Mouse (Mus musculus) heart, postnatal 25 days (tissue): Measurements from ENCODE around the gene Rexo4. TPM values are rescaled to one million over a fixed set of nuclear protein-coding genes. Genes with fewer than 3 reads are reported as not detected.
A peak's percentile ranks its signal among the peaks of the same experiment; 100 is the strongest.

Experiments
- DNase-seq: peaks from one replicate; pipeline ENCODE4 v3.0.0; 2022; ENCODE audit warnings: low spot score
- intact Hi-C: fragments of 180-260 bp; cut with DNase I; formaldehyde crosslinking; loops from one replicate; pipeline ENCODE4 v1.15.1; 2025
- total RNA-seq, 2 experiments: library from RNA; stranded (reverse); gene quantifications; 2 replicates each; pipeline ENCODE4 v1.2.3; 2021

Rexo4 gene
- total RNA-seq, 2 experiments from 2014 or later: 13.9 to 15.2 TPM

DNA sequence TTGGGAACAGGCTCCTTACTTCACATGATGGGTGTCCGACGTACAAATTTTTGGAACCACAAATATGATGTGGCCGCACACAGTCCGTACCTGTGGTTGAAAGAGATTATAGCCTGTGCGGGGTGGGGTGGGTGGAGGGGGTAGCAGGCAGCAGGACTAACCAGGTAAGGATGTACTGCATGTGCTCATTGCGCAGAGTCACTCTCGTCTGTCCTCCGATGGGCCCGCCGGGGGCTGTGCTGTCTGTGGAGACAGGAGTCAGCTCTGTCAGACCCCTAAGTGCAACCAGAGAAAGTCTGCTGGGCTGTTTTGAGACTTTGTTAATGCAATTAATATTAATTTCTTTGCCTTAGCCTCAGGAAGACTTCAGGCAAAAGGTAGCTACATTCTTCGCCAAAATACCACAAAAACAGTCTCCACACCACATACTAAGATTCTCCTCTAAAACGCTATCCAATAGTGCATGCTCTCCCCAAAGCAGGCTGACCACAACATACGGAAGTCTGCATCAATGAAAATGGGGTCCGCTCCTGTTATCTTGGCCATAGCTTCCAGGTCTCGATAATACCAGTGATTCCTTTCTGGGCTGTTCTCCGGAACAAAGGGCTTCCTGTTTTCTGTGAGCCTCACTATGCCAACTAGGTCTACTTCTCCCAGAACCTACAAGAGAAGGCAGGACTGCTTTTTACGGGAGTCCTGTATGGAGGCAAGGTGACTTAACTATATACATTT, 50.6 kb downstream of the Rexo4 start:
- intact Hi-C loops: loop anchor here (5.0 kb wide), 1 partner anchor 94 kb away; the partner anchor contains the start of gene Cacfd1
- no peak for DNase-seq

DNA sequence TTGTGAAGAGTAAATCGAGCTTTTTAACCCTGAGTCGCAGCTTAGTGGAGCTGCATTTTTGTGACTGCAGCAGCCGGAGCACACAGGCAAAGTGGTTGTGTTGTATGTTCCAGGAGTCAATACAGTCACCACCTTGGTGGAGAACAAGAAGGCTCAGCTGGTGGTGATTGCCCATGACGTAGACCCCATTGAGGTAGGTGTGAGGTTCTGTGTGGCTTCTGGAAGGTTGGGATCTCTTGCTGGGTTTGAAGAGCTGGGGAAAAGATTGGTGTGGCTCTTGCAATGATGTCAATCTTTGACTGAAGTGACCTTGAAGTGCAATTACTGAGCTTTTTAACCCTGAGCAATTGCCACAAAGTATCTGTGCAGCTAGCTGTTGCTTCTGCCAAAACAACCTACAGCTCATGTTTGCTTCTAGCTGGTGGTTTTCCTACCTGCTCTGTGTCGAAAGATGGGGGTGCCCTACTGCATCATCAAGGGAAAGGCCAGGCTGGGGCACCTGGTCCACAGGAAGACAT, 51.9 kb downstream of the Rexo4 start:
- intact Hi-C loops: loop anchor here (5.0 kb wide), 1 partner anchor 95 kb away; the partner anchor contains the start of gene Cacfd1
- no peak for DNase-seq

GRCm38 (mm10) chr2:26910994-26911765, 53.0 kb downstream of the Rexo4 start:
- no peak for DNase-seq
- intact Hi-C loops: loop anchor here (5.0 kb wide), 1 partner anchor 96 kb away; the partner anchor contains the start of gene Cacfd1

GRCm38 (mm10) chr2:26910124-26910993, 53.8 kb downstream of the Rexo4 start, which contains the start of the genes Med22 and Rpl7a:
Gene Med22, minus strand, starts transcription at chr2:26910677.
Gene Rpl7a, plus strand, starts transcription at chr2:26910764.
- intact Hi-C loops: loop anchor here (5.0 kb wide), 1 partner anchor 97 kb away; the partner anchor contains the start of gene Cacfd1
- peak; percentile 99 for DNase-seq

DNA sequence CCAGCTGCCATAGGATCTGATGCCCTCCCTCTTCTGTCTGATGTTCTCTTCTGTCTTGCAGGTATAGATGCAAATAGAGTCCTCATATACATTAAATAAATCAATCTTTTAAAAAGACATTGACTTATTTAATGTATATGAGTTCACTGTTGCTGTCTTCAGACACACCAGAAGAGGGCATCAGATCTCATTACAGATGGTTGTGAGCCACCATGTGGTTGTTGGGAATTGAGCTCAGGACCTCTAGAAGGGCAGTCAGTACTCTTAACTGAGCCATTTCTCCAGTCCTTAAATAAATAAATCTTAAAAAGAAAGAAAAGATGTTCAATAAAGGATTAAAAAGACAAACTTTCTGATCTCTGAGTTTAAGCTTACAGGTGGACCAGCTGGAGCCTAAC, 54.8 kb downstream of the Rexo4 start:
- no peak for DNase-seq
- intact Hi-C loops: loop anchor here (10.0 kb wide), 2 partner anchors 465 to 1405 kb away; partner anchors contain the start of genes C8g, Fbxw5 and Sec16a

DNA sequence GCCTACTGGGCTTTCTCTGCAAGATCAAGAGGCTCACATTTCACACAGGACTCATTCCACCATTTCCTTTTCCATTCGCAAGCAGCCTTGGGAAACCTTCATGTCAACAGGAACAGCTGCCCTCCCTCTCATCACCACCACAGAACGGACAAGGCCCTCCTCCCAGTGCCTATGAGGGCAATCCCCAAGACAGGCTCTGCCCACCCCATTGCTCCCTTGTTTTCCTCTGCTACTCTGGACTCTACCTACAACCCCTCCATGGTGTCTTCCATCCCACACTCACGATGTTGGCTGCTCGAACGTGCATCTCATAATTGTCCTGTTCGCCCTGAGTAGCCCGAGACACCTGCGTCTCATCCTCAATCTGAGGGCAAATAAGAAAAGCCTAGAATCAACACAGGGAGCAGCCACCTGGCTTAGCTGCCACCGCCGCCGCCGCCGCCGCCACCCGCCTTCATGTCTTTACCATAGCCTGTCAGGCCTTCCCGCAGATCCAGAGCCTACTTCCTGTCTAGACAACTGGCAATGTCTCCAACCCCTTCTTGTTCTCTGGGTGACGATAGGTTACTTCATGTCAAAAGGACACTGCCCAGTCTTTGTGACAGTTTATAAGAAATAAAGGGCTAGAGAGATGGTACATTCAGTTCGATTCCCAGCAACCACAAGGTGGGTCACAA, 55.3 kb downstream of the Rexo4 start:
- intact Hi-C loops: loop anchor here (10.0 kb wide), 2 partner anchors 464 to 1404 kb away; partner anchors contain the start of genes C8g, Fbxw5 and Sec16a
- no peak for DNase-seq

- intact Hi-C loops: loop anchor here (10.0 kb wide), 2 partner anchors 462 to 1402 kb away; partner anchors contain the start of genes C8g, Fbxw5 and Sec16a
These were observed 57.1 kb downstream of the Rexo4 start for GRCm38 (mm10) chr2:26907109-26907508.

GRCm38 (mm10) chr2:26906431-26906830, 57.8 kb downstream of the Rexo4 start:
- DNase-seq: no peak
- intact Hi-C loops: loop anchor here (10.0 kb wide), 2 partner anchors 462 to 1402 kb away; partner anchors contain the start of genes C8g, Fbxw5 and Sec16a

More at GRCm38 (mm10) chr2:26907109-26907508, 57.1 kb downstream of the Rexo4 start:
- DNase-seq: no peak

DNA sequence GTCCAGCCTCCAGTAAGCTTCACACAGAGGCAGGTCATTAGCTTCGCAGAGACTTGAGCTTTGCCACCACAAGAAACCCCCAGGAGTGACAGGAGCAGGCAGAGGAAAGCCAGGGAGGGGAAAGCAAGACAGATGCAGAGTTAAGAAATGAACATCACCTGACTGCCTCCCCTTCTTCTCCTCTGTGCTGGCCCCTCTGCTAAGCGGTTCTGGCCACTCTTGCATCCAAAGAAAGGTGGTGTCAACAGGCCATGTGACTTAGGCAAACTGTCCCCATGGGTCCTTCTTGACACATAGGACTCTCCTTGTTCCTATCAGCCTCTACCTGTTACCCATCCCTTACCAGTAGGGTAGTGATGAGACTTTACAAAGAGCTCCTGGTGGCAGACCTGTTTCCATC, 58.2 kb downstream of the Rexo4 start:
- intact Hi-C loops: loop anchor here (10.0 kb wide), 2 partner anchors 461 to 1401 kb away; partner anchors contain the start of genes C8g, Fbxw5 and Sec16a
- no peak for DNase-seq

Other genes starting within 250 kb of the Rexo4 start
- gene Abo, start 99.4 kb downstream of the Rexo4 start, total RNA-seq: not detected
- 10 to 100 TPM; 12.2 to 13.9 TPM for gene Surf6, start 61.5 kb downstream of the Rexo4 start, total RNA-seq
- 10 to 100 TPM; 23.7 to 25.6 TPM for gene Med22, start 53.7 kb downstream of the Rexo4 start, total RNA-seq
- gene Rpl7a, start 53.6 kb downstream of the Rexo4 start, total RNA-seq: 100 to 1,000 TPM; 274 to 280 TPM
- gene Surf2, start 48.0 kb downstream of the Rexo4 start, total RNA-seq: 10 to 100 TPM; 14.7 to 14.8 TPM
- 10 to 100 TPM; 49.4 to 49.7 TPM for gene Surf1, start 47.9 kb downstream of the Rexo4 start, total RNA-seq
- gene Surf4, start 30.5 kb downstream of the Rexo4 start, total RNA-seq: 10 to 100 TPM; 82.1 to 85.7 TPM
- not detected for gene Stkld1, start 30.3 kb downstream of the Rexo4 start, total RNA-seq
- gene Adamts13, start 9.0 kb upstream of the Rexo4 start, total RNA-seq: not detected
- 10 to 100 TPM; 37.3 to 41.6 TPM for gene Cacfd1, start 45.5 kb upstream of the Rexo4 start, total RNA-seq
- gene Slc2a6, start 63.6 kb upstream of the Rexo4 start, total RNA-seq: under 1 TPM; 0.25 to 0.39 TPM
- not detected for gene Mymk, start 107.8 kb upstream of the Rexo4 start, total RNA-seq
- gene Adamtsl2, start 115.0 kb upstream of the Rexo4 start, total RNA-seq: 10 to 100 TPM; 19.1 to 26.8 TPM
- gene Fam163b, start 178.1 kb upstream of the Rexo4 start, total RNA-seq: under 1 TPM; 0.34 to 0.48 TPM
- gene Dbh, start 200.8 kb upstream of the Rexo4 start, total RNA-seq: 1 to 10 TPM; 2.1 to 2.7 TPM